Mouse (Mus musculus) liver, embryonic 16.5 days (tissue): ENCODE measurements at regions not wholly inside any gene's neighbourhood (a gene's known extent, or its start where the extent isn't known, plus 50 kb on each side); places are given as distances from the start of the nearest gene placed in this dataset.

Experiments
- ATAC-seq: fragments of 200-750 bp; cut with Nextera tagmentation; 2 replicates; pipeline ENCODE4 v1.8.0; 2017; ENCODE audit warnings: low read depth, mild to moderate bottlenecking, moderate number of reproducible peaks, moderate library complexity
- H3K27ac ChIP-seq: fragments of 300-500 bp; sonication (generic); 2 replicates; pipeline ENCODE4 v1.5.1; 2014; ENCODE audit warnings: mild to moderate bottlenecking, low read length
- H3K27me3 ChIP-seq: fragments of 300-500 bp; sonication (generic); 2 replicates; pipeline ENCODE4 v1.6.1; 2014; ENCODE audit warnings: low read depth, low read length, mixed read lengths; ENCODE audit not compliant: control insufficient read depth, insufficient read depth
- H3K36me3 ChIP-seq: fragments of 300-500 bp; sonication (generic); 2 replicates; pipeline ENCODE4 v1.6.1; 2014; ENCODE audit warnings: mild to moderate bottlenecking; ENCODE audit not compliant: control insufficient read depth, insufficient read depth
- H3K4me1 ChIP-seq: fragments of 300-500 bp; sonication (generic); 2 replicates; pipeline ENCODE4 v1.6.1; 2014; ENCODE audit warnings: low read depth, low read length, mixed read lengths; ENCODE audit not compliant: control insufficient read depth
- H3K4me2 ChIP-seq: fragments of 300-500 bp; sonication (generic); 2 replicates; pipeline ENCODE4 v1.6.1; 2014; ENCODE audit warnings: low read depth, low read length, mixed read lengths
- H3K4me3 ChIP-seq: fragments of 300-500 bp; sonication (generic); 2 replicates; pipeline ENCODE4 v1.5.1; 2014; ENCODE audit warnings: low read depth, mild to moderate bottlenecking, low read length
- H3K9ac ChIP-seq: fragments of 300-500 bp; sonication (generic); 2 replicates; pipeline ENCODE4 v1.6.1; 2014; ENCODE audit warnings: low read depth, low read length
- H3K9me3 ChIP-seq: fragments of 300-500 bp; sonication (generic); replicated peaks from 2 replicates; pipeline ENCODE4 v1.6.1; 2016; ENCODE audit warnings: low read length; ENCODE audit not compliant: control insufficient read depth
- WGBS: fragments of 180-500 bp; shearing (Covaris S2); extraction: QIAGEN DNeasy Blood & Tissue Kit; methylation state at CpG from one replicate; pipeline ENCODE4 v1.1.7; 2014; ENCODE audit not compliant: insufficient replicate concordance; 5-methylcytosine and 5-hydroxymethylcytosine counted together

- Histone ChIP-seq H3K4me2 (no peak overlapping the region), H3K4me3 (no peak overlapping the region), H3K27me3 (no peaks in the 10 kb centered on the region), H3K27ac (no peak overlapping the region), H3K9me3 (no peaks in the 10 kb centered on the region), H3K4me1 (no peaks in the 10 kb centered on the region), H3K36me3 (no peaks in the 10 kb centered on the region), H3K9ac (no peak overlapping the region)
- ATAC-seq: no peak
These were observed 80.8 kb upstream of the Agap1 start for GRCm38 (mm10) chr1:89373806-89374205.

- Histone ChIP-seq H3K27ac (no peak overlapping the region), H3K4me3 (no peak overlapping the region), H3K27me3 (no peaks in the 10 kb centered on the region), H3K36me3 (no peaks in the 10 kb centered on the region), H3K9ac (no peak overlapping the region), H3K4me1 (no peaks in the 10 kb centered on the region), H3K4me2 (no peak overlapping the region), H3K9me3 (no peaks in the 10 kb centered on the region)
- 79% methylated on average over 2 of the region's 2 CpGs for WGBS
- ATAC-seq: no peak
These were observed 80.3 kb upstream of the Agap1 start for GRCm38 (mm10) chr1:89374271-89374670.

GRCm38 (mm10) chr1:89382021-89382420 is 72.6 kb upstream of the Agap1 start:
- Histone ChIP-seq H3K4me1 (no peaks in the 10 kb centered on the region), H3K27me3 (no peaks in the 10 kb centered on the region)
- WGBS: 62% methylated on average over 6 of the region's 6 CpGs

GRCm38 (mm10) chr1:89385111-89385510 is 69.5 kb upstream of the Agap1 start:
- H3K9me3 ChIP-seq: no peaks in the 10 kb centered on the region
- ATAC-seq: no peak
- no peak overlapping the region for H3K4me3 ChIP-seq
- 47% methylated on average over 6 of the region's 6 CpGs for WGBS
- H3K36me3 ChIP-seq: no peaks in the 10 kb centered on the region
- no peak overlapping the region for H3K9ac ChIP-seq
- no peaks in the 10 kb centered on the region for H3K27me3 ChIP-seq
- H3K4me1 ChIP-seq: no peaks in the 10 kb centered on the region
- H3K27ac ChIP-seq: no peak overlapping the region
- no peak overlapping the region for H3K4me2 ChIP-seq

More at GRCm38 (mm10) chr1:89382021-89382420, 72.6 kb upstream of the Agap1 start:
- H3K27ac ChIP-seq: no peak overlapping the region
- H3K36me3 ChIP-seq: no peaks in the 10 kb centered on the region
- no peak overlapping the region for H3K9ac ChIP-seq
- ATAC-seq: no peak
- no peak overlapping the region for H3K4me3 ChIP-seq
- no peaks in the 10 kb centered on the region for H3K9me3 ChIP-seq
- H3K4me2 ChIP-seq: no peak overlapping the region

- Histone ChIP-seq H3K4me1 (no peaks in the 10 kb centered on the region), H3K36me3 (no peaks in the 10 kb centered on the region), H3K27me3 (no peaks in the 10 kb centered on the region), H3K9me3 (no peaks in the 10 kb centered on the region), H3K9ac (no peak overlapping the region), H3K4me2 (no peak overlapping the region), H3K4me3 (no peak overlapping the region), H3K27ac (no peak overlapping the region)
- 36% methylated on average over 4 of the region's 4 CpGs for WGBS
- no peak for ATAC-seq
These were observed 61.9 kb upstream of the Agap1 start for GRCm38 (mm10) chr1:89392711-89393110.

- WGBS: 45% methylated on average over 7 of the region's 7 CpGs
- no peak overlapping the region for H3K4me2 ChIP-seq
- ATAC-seq: no peak
- no peak overlapping the region for H3K9ac ChIP-seq
- H3K9me3 ChIP-seq: no peaks in the 10 kb centered on the region
- H3K4me3 ChIP-seq: no peak overlapping the region
- H3K27ac ChIP-seq: no peak overlapping the region
- no peaks in the 10 kb centered on the region for H3K27me3 ChIP-seq
- no peaks in the 10 kb centered on the region for H3K36me3 ChIP-seq
- H3K4me1 ChIP-seq: no peaks in the 10 kb centered on the region
These were observed 60.1 kb upstream of the Agap1 start for GRCm38 (mm10) chr1:89394471-89394870.

GRCm38 (mm10) chr1:89400734-89401202 is 53.8 kb upstream of the Agap1 start:
- Histone ChIP-seq H3K9me3 (no peaks in the 10 kb centered on the region; the same call in 1 of the 2 replicates), H3K4me3 (no peak overlapping the region), H3K4me2 (no peak overlapping the region), H3K27ac (no peak overlapping the region), H3K27me3 (no peaks in the 10 kb centered on the region), H3K4me1 (no peaks in the 10 kb centered on the region), H3K36me3 (no peaks in the 10 kb centered on the region), H3K9ac (no peak overlapping the region)
- ATAC-seq: no peak
- 62% methylated on average over 10 of the region's 10 CpGs for WGBS

GRCm38 (mm10) chr1:89402513-89403210 is 51.9 kb upstream of the Agap1 start:
- no peak for ATAC-seq
- H3K27me3 ChIP-seq: no peaks in the 10 kb centered on the region
- H3K4me1 ChIP-seq: no peaks in the 10 kb centered on the region
- H3K27ac ChIP-seq: no peak overlapping the region
- no peak overlapping the region for H3K4me2 ChIP-seq
- H3K4me3 ChIP-seq: no peak overlapping the region
- H3K36me3 ChIP-seq: no peaks in the 10 kb centered on the region
- no peak overlapping the region for H3K9ac ChIP-seq
- H3K9me3 ChIP-seq: no peaks in the 10 kb centered on the region; the same call in 1 of the 2 replicates
- WGBS: 58% methylated on average over 5 of the region's 5 CpGs

- no peak overlapping the region for H3K4me3 ChIP-seq
- H3K27ac ChIP-seq: no peak overlapping the region
- H3K36me3 ChIP-seq: no peaks in the 10 kb centered on the region
- H3K4me2 ChIP-seq: no peak overlapping the region
- WGBS: 52% methylated on average over 7 of the region's 7 CpGs
- H3K9ac ChIP-seq: no peak overlapping the region
- no peaks in the 10 kb centered on the region; the same call in 1 of the 2 replicates for H3K9me3 ChIP-seq
- no peaks in the 10 kb centered on the region for H3K4me1 ChIP-seq
- no peak for ATAC-seq
- no peaks in the 10 kb centered on the region for H3K27me3 ChIP-seq
These were observed 51.0 kb upstream of the Agap1 start for GRCm38 (mm10) chr1:89403551-89404050.
